Mouse (Mus musculus) forebrain, embryonic 13.5 days (tissue): ENCODE data around the gene Dmxl2. TPM values are rescaled to one million over a fixed set of nuclear protein-coding genes. Genes with fewer than 3 reads are reported as not detected.

Experiments used
- ATAC-seq: fragments of 200-750 bp; cut with Nextera tagmentation; 2 replicates; pipeline ENCODE4 v1.8.0; 2017
- H3K27ac ChIP-seq: fragments of 300-500 bp; sonication (generic); 2 replicates; pipeline ENCODE4 v1.5.1; 2015; ENCODE audit warnings: inconsistent platforms, mild to moderate bottlenecking, moderate library complexity
- H3K27me3 ChIP-seq: fragments of 300-500 bp; sonication (generic); 2 replicates; pipeline ENCODE4 v1.6.1; 2015; ENCODE audit warnings: mild to moderate bottlenecking, inconsistent platforms
- H3K36me3 ChIP-seq: fragments of 300-500 bp; sonication (generic); 2 replicates; pipeline ENCODE4 v1.6.1; 2015; ENCODE audit warnings: mild to moderate bottlenecking, inconsistent platforms; ENCODE audit not compliant: poor library complexity, severe bottlenecking
- H3K4me1 ChIP-seq: fragments of 300-500 bp; sonication (generic); 2 replicates; pipeline ENCODE4 v1.6.1; 2015; ENCODE audit warnings: inconsistent platforms
- H3K4me2 ChIP-seq: fragments of 300-500 bp; sonication (generic); 2 replicates; pipeline ENCODE4 v1.6.1; 2015; ENCODE audit warnings: inconsistent platforms, mild to moderate bottlenecking, moderate library complexity
- H3K4me3 ChIP-seq: fragments of 300-500 bp; sonication (generic); 2 replicates; pipeline ENCODE4 v1.5.1; 2015; ENCODE audit warnings: mild to moderate bottlenecking, inconsistent platforms
- H3K9ac ChIP-seq: fragments of 300-500 bp; sonication (generic); 2 replicates; pipeline ENCODE4 v1.6.1; 2015; ENCODE audit warnings: mild to moderate bottlenecking, inconsistent platforms
- H3K9me3 ChIP-seq: fragments of 300-500 bp; sonication (generic); replicated peaks from 2 replicates; pipeline ENCODE4 v1.6.1; 2016; ENCODE audit warnings: inconsistent platforms
- WGBS: fragments of 180-500 bp; shearing (Covaris S2); methylation state at CpG from one replicate; pipeline ENCODE4 v1.1.7; 2015; 5-methylcytosine and 5-hydroxymethylcytosine counted together
- polyA plus RNA-seq: library from polyadenylated mRNA; unstranded; fragments of >200 nt; fragmentation: Nextera tagmentation; extraction: Ambion mirVana; gene quantifications from 2 replicates; pipeline ENCODE4 v1.2.1, GENCODE M21; 2015

The Dmxl2 gene
- polyA plus RNA-seq, 1 experiment from 2014 or later: 30.0 TPM

- no peaks in the 10 kb centered on the region for H3K4me1 ChIP-seq
- ATAC-seq: no peak
- no peak overlapping the region for H3K9ac ChIP-seq
- no peak overlapping the region for H3K4me2 ChIP-seq
- H3K27ac ChIP-seq: no peak overlapping the region
- H3K36me3 ChIP-seq: no peaks in the 10 kb centered on the region; the same call in 1 of the 2 replicates
- H3K4me3 ChIP-seq: no peak overlapping the region
- no peaks in the 10 kb centered on the region for H3K27me3 ChIP-seq
- H3K9me3 ChIP-seq: no peaks in the 10 kb centered on the region
- WGBS: 91% methylated on average over 6 of the region's 6 CpGs
Measured at GRCm38 (mm10) chr9:54439015-54439414, 62.4 kb downstream of the Dmxl2 start.

GRCm38 (mm10) chr9:54438246-54438645 lies 63.2 kb downstream of the Dmxl2 start:
- peak; percentile 75; the same call in 1 of the 2 replicates for ATAC-seq
- WGBS: 25% methylated on average over 2 of the region's 2 CpGs

GRCm38 (mm10) chr9:54416238-54416637 lies 85.2 kb downstream of the Dmxl2 start:
- no peak overlapping the region for H3K27ac ChIP-seq
- H3K4me3 ChIP-seq: no peak overlapping the region
- H3K4me2 ChIP-seq: no peak overlapping the region
- no peak for ATAC-seq
- no peaks in the 10 kb centered on the region for H3K27me3 ChIP-seq
- 92% methylated on average over 2 of the region's 2 CpGs for WGBS
- H3K4me1 ChIP-seq: no peaks in the 10 kb centered on the region
- peaks cover 21% of the 10 kb centered on the region; the same call in 1 of the 2 replicates for H3K36me3 ChIP-seq
- no peaks in the 10 kb centered on the region for H3K9me3 ChIP-seq
- H3K9ac ChIP-seq: no peak overlapping the region

More at GRCm38 (mm10) chr9:54438246-54438645, 63.2 kb downstream of the Dmxl2 start:
- no peak overlapping the region for H3K27ac ChIP-seq
- H3K36me3 ChIP-seq: no peaks in the 10 kb centered on the region; the same call in 1 of the 2 replicates
- no peak overlapping the region for H3K9ac ChIP-seq
- H3K27me3 ChIP-seq: no peaks in the 10 kb centered on the region
- no peak overlapping the region for H3K4me3 ChIP-seq
- H3K4me2 ChIP-seq: no peak overlapping the region
- no peaks in the 10 kb centered on the region for H3K4me1 ChIP-seq
- no peaks in the 10 kb centered on the region for H3K9me3 ChIP-seq

- H3K4me1 ChIP-seq: no peaks in the 10 kb centered on the region
- no peak overlapping the region for H3K9ac ChIP-seq
- no peak overlapping the region for H3K4me3 ChIP-seq
- no peaks in the 10 kb centered on the region for H3K27me3 ChIP-seq
- no peaks in the 10 kb centered on the region for H3K9me3 ChIP-seq
- no peak overlapping the region for H3K27ac ChIP-seq
- H3K4me2 ChIP-seq: no peak overlapping the region
- ATAC-seq: no peak
- no peaks in the 10 kb centered on the region for H3K36me3 ChIP-seq
- WGBS: 93% methylated on average over 8 of the region's 8 CpGs
Measured at GRCm38 (mm10) chr9:54356756-54357155, 144.7 kb downstream of the Dmxl2 start.

GRCm38 (mm10) chr9:54342026-54342425 lies 159.4 kb downstream of the Dmxl2 start:
- 81% methylated on average over 7 of the region's 7 CpGs for whole genome bisulfite sequencing
- no peak overlapping the region for H3K4me2 ChIP-seq
- no peaks in the 10 kb centered on the region for H3K36me3 ChIP-seq
- no peaks in the 10 kb centered on the region for H3K9me3 ChIP-seq
- H3K9ac ChIP-seq: no peak overlapping the region
- H3K4me3 ChIP-seq: no peak overlapping the region
- no peak for ATAC-seq
- H3K27me3 ChIP-seq: no peaks in the 10 kb centered on the region
- H3K4me1 ChIP-seq: no peaks in the 10 kb centered on the region
- H3K27ac ChIP-seq: no peak overlapping the region

- Histone ChIP-seq H3K4me1 (peaks cover 8% of the 10 kb centered on the region), H3K36me3 (no peaks in the 10 kb centered on the region), H3K9ac (no peak overlapping the region), H3K4me3 (no peak overlapping the region), H3K9me3 (no peaks in the 10 kb centered on the region), H3K27me3 (no peaks in the 10 kb centered on the region), H3K4me2 (no peak overlapping the region), H3K27ac (no peak overlapping the region)
- ATAC-seq: peak; percentile 75
- WGBS: 45% methylated on average over 6 of the region's 6 CpGs
Measured at GRCm38 (mm10) chr9:54336532-54337144, 164.8 kb downstream of the Dmxl2 start.

- Histone ChIP-seq H3K4me3 (no peak overlapping the region), H3K27ac (no peak overlapping the region), H3K27me3 (no peaks in the 10 kb centered on the region), H3K9me3 (no peaks in the 10 kb centered on the region), H3K9ac (no peak overlapping the region), H3K4me1 (peaks cover 8% of the 10 kb centered on the region), H3K36me3 (no peaks in the 10 kb centered on the region), H3K4me2 (no peak overlapping the region)
- peak; percentile 45; the same call in 1 of the 2 replicates for ATAC-seq
- WGBS: 5% methylated on average over 12 of the region's 12 CpGs
Measured at GRCm38 (mm10) chr9:54335582-54335981, 165.8 kb downstream of the Dmxl2 start.

GRCm38 (mm10) chr9:54329201-54329600 lies 172.2 kb downstream of the Dmxl2 start:
- Histone ChIP-seq H3K27ac (no peak overlapping the region), H3K4me1 (peaks cover 7% of the 10 kb centered on the region), H3K4me3 (no peak overlapping the region), H3K9me3 (no peaks in the 10 kb centered on the region), H3K4me2 (no peak overlapping the region), H3K27me3 (no peaks in the 10 kb centered on the region), H3K36me3 (no peaks in the 10 kb centered on the region), H3K9ac (no peak overlapping the region)
- ATAC-seq: no peak
- 95% methylated on average over 7 of the region's 7 CpGs for WGBS

- ATAC-seq: no peak
- Histone ChIP-seq H3K27ac (no peak overlapping the region), H3K9ac (no peak overlapping the region), H3K4me1 (peaks cover 2% of the 10 kb centered on the region; the same call in 1 of the 2 replicates), H3K27me3 (no peaks in the 10 kb centered on the region), H3K9me3 (no peaks in the 10 kb centered on the region), H3K4me2 (no peak overlapping the region), H3K36me3 (no peaks in the 10 kb centered on the region), H3K4me3 (no peak overlapping the region)
- WGBS: 44% methylated on average over 8 of the region's 8 CpGs
Measured at GRCm38 (mm10) chr9:54323456-54323855, 178.0 kb downstream of the Dmxl2 start.

- no peak overlapping the region for H3K4me2 ChIP-seq
- H3K9me3 ChIP-seq: no peaks in the 10 kb centered on the region
- H3K9ac ChIP-seq: no peak overlapping the region
- H3K36me3 ChIP-seq: no peaks in the 10 kb centered on the region
- ATAC-seq: no peak
- no peaks in the 10 kb centered on the region for H3K27me3 ChIP-seq
- no peak overlapping the region for H3K4me3 ChIP-seq
- no peaks in the 10 kb centered on the region for H3K4me1 ChIP-seq
- WGBS: 80% methylated on average over 9 of the region's 9 CpGs
- H3K27ac ChIP-seq: no peak overlapping the region
Measured at GRCm38 (mm10) chr9:54316363-54316762, 185.1 kb downstream of the Dmxl2 start.

Other genes with a start within 250 kb of the Dmxl2 start
- 0.14 and 0.18 TPM in 2 replicates for gene Cyp19a1, start 233.5 kb downstream of the Dmxl2 start, polyA plus RNA-seq
- gene Gldn, start 215.1 kb downstream of the Dmxl2 start, polyA plus RNA-seq: 0.19 TPM in 2 replicates
- 0.10 and 0.48 TPM in 2 replicates for gene Sh2d7, start 37.4 kb upstream of the Dmxl2 start, polyA plus RNA-seq
- 27.0 and 28.9 TPM in 2 replicates for gene Cib2, start 58.6 kb upstream of the Dmxl2 start, polyA plus RNA-seq
- gene Idh3a, start 84.7 kb upstream of the Dmxl2 start, polyA plus RNA-seq: 126 and 127 TPM in 2 replicates
- 14.7 and 16.1 TPM in 2 replicates for gene Acsbg1, start 160.2 kb upstream of the Dmxl2 start, polyA plus RNA-seq
- gene Dnaja4, start 197.2 kb upstream of the Dmxl2 start, polyA plus RNA-seq: 3.0 and 3.6 TPM in 2 replicates
- gene Wdr61, start 232.9 kb upstream of the Dmxl2 start, polyA plus RNA-seq: 149 and 151 TPM in 2 replicates